Mouse (Mus musculus) E14TG2a.4 (cell line): ENCODE results near the gene Gm17359.

Experiments used
- CTCF ChIP-seq: conservative IDR thresholded peaks from 2 replicates; pipeline ENCODE4 v1.5.1; 2014; ENCODE audit warnings: low read length
- NANOG ChIP-seq: IDR thresholded peaks from 2 replicates; pipeline ENCODE4 v1.6.1; 2014; ENCODE audit warnings: borderline replicate concordance, low read length, mixed read lengths
- POU5F1 ChIP-seq: IDR thresholded peaks from 2 replicates; pipeline ENCODE4 v1.6.1; 2014; ENCODE audit warnings: low read length, borderline replicate concordance

- TF ChIP-seq CTCF (no peak), POU5F1 (no peak), NANOG (no peak)
Observed at GRCm38 (mm10) chr3:79324697-79325526, 11.5 kb upstream of the Gm17359 start.
